Mouse (Mus musculus) embryo, embryonic 11.5 days (tissue): ENCODE measurements around the gene Gm21882.
"Not testable (repeated sequence)": the region's sequence is repeated elsewhere in the genome, so short reads cannot be mapped to it uniquely, and the experiment has no call there.

ENCODE experiments used
- DNase-seq: peaks from one replicate; pipeline ENCODE4 v3.0.0-alpha.2; 2012; ENCODE audit warnings: low read depth, low spot score

Gene Gm21882

GRCm38 (mm10) chrY:40381423-40381822, at the start of gene Gm21882:
TSS of gene Gm21882 (minus strand) at chrY:40381523.
- DNase-seq = not testable (repeated sequence)
